Mouse (Mus musculus) right cerebral cortex, postnatal 36 days (tissue): ENCODE data around the gene Trim2.

Experiments
- DNase-seq, 2 experiments: peaks; one replicate each; pipeline ENCODE4 v3.0.0; 2022; ENCODE audit warnings: low spot score in 2 of 2, mixed read lengths in 1 of 2

Trim2 gene

DNA sequence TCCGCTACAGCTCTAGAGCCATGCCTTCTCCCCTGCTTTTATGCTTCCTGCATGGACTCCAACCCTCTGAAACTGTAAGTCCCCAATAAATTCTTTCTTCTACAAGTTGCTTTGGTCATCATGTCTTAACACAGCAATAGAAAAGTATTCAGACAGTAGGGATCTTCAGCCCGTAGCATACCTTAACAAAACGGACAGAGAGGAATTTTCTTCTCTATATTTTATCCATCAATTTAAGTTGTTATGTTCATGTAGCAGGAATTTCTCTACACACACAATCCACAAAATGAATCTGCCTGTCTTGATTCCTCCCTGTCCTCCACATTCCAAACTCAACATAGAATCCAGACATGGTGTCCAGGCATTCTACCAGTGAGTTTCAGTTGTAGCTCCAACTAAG is at the start of gene Trim2:
Gene Trim2, minus strand, starts transcription at position 101 of the 400 bp plus-strand sequence.
- DNase-seq: no peak

DNA sequence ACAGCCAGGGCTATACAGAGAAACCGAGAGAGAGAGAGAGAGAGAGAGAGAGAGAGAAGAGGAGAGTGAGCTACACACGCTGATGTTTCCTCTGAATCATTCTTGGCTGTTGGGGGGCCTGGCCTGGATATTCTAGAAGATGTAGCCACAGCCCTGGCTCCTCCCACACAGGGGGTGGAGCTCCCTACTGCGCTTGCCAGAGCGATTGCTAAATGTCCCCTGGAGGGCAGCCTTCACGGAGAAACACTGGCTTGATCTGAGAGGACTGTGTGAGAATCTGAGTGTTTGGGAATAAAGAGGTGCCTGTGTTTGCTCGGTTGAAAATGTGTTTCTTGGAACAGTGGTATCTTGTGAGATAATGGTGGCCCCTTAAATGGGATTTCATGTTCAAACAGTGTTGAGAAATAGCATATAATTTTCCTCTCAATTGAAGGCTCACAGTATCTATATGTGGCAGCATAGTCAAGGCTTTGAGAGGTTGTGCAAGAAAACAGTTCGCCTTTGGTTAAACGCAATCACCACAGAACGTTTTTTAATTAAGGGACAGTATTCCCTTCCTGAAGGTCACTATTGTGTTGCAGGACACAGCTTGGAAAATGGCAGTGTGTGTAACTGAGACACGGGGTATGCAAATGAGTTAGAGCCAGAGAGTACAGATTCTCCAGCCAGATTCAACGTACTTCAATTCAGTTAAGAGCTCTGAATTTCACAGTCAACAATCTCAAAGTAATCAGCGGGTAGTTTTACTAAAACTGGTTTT is 49.4 kb upstream of the Trim2 start:
- peak; percentile 10 to 21 for DNase-seq

DNA sequence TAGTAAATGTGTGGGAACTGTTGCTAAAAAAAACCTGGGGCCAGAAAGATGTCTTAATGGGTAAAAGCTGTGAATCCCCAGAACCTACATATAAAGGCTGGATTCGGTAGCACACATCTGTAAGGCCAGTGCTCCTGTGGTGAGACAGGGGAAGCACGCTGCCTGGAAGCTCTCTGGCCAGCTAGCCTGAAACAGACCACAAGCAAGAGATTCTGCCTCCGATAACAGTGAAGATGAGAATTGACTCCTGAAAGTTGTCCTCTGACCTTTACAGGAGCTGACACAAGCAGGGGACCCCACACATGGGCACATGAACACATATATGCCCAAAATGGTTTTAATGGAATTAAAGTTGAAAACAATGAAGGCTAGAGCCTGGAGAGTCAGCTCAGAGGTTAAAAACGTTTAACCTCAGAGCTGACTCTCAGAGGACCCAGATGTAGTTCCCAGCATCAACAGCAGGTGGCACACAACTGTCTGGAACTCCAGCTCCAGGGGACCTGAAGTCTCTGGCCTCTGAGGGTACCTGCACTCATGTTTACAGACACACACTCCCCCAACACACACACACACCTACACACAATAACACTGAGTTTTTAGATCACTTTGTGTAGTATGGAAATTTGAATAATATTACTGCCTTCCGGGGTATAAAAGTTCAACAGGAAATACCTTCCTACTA is 45.8 kb upstream of the Trim2 start:
- DNase-seq: peak in 1 of 2 experiments; percentile 25

DNA sequence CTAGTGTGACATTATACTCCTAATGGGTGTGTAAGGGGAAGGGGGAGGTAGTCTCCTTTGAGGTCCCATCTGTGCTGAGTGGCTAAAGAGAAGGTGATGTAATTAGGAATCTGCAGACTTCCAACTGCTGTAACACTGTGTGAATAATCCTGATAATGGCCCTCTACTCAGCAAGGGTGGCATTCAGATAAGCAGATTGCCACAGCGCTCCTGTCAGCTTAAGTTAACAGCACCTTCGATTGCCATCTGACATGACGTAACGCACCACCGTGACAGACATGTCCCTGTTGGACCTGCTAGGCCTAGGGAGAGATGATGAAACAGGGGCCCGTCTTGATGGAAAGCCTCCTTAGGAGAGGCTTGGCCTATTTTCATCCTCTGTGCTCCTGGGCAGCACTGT is 43.6 kb upstream of the Trim2 start:
- DNase-seq: no peak

DNA sequence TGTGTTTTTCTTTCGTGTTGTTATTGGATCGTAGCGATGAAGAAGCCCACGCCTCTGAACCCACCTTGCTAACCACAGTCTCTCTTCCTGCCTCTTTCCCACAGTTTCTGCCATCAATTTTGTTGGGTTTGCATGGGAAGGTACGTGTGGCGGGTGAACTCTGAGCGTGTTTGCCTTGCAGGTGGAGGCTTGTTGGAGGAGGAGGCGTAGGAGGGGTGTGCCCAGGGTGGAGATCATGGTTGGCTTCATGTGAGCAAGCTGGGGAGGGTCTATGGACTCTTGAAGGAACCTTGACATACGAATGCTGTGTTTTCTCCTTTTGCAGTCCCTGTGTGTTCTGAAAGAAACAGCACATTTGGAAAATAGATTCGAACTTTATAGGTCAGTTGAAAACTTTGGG is 43.1 kb upstream of the Trim2 start:
- DNase-seq: no peak

DNA sequence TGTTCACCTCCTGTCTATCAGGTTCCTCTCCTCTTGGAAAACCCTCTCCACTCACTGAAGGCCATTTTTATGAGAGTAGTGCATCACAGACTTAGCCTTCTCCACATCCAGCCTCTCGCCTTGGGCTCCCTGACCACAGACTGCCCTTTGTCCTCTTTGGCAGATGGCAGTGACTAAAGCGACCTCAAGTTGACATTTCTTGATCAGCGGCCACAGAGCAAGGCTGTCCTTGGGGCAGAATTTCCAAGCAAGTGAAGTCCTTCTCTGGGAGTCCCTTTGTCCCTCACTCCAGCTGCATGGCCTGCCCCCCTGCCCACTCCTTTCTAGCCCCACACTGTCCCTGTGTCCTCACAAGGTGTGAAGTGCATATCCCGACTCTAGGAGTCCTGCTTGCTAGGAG is 40.7 kb upstream of the Trim2 start:
- no peak for DNase-seq

DNA sequence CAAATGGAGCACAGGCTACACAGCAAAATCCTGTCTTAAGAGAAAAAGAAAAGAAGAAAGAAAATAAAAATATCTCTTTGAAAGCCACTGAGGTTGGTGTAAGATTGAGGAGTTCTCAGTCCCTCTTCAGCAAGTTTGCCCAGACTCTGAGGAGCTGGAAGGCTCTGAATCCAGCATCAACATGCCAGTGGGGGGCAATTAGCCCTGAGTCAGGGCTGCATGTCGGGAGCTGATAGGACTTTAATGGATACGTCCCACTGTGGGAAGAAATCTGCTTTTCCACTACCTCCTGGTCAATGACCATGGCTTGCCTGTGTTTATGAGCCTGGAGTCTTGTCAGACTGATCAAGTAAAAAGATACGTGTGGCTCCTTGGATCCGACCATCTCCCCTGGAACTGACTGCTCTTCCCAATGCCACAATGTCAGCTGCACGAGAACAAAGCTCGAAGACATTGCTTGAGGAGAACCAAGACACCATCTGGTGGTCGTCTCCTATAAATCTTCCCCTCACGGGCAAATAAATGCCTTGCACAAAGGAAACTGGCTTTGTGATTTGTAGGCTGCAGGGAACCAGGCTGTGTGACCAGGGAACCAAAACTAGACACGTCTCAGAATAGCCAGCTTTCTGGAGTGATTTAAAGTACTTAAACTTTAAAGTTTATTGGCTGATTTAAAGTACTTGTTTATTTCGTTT is 39.9 kb upstream of the Trim2 start:
- no peak for DNase-seq

DNA sequence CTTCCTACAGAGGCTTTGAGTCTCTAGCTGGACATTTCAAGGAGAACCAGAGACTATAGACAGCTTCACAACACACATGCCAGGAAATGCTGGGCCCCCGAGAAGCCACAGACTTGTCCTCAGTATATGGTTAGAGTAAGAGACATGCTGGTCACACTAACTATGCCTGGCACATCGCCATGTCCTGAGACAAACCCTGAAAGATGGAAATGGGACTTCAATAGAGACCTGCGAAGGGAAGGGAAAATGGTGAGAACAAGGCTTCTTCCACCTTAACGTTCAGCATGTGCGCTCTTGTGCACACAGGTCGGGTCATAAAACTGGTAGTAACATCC is 38.9 kb upstream of the Trim2 start:
- DNase-seq: no peak

DNA sequence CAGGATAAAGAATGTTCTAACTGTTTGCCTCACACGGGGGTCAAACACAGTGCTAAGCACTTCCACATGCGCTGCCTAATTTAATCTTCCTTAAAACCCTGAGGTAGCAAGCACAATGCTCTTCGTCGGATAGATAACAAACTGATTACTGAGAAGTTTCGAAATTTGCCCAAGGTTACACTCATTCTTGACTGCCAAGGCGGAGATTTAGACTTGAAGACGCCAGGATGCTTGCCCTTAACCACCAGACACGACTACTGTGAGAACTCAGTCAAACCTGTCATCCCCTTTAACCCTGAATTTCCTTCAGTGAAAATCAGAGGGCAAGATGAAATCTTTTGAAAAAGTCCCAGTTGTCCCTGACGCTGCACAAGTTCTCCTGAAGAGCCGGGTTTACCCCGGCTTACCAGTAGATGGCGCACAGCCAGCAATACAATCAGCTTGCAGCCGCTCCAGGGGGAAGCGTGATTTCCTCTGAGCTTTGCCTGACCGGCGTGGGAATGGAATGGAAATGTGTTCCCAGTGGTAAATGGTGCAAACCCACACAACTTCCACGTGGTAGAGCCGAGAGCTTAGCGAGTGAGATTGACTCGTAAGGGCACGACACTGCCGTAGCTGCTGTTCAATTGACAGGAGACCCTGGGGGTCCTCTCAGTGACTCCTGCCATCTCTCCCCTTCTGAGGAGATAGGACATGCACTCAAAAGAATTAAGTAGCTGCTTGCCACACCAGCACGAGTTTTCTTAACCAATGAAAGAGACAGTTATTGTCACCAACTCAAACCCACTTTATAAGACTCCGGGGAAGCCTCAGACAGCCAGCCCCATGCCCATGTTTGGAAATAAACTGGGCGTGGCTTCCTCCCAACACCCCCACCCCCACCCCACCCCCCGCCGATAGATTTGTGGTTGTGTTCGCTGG is 38.3 kb upstream of the Trim2 start:
- DNase-seq: peak; percentile 73 to 82

DNA sequence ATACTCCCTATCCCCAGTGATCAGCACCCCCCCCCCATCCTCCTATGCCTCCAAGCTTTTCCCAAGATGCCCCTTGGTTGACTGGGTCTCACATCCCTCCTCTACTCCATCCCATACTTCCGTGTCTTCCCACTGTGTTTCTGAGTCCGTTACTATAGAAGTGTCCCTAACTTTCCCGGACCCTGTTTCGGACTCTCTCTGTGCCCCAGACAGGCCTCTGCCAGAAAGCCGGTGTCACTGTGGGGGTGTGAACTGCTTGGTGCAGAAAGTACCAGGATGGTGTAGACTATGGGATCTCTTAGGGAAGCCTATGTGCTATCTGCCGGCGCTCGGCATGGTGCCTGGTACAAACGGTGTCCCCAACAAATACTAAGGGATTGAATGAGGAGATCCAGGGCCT is 36.4 kb upstream of the Trim2 start:
- DNase-seq: no peak

DNA sequence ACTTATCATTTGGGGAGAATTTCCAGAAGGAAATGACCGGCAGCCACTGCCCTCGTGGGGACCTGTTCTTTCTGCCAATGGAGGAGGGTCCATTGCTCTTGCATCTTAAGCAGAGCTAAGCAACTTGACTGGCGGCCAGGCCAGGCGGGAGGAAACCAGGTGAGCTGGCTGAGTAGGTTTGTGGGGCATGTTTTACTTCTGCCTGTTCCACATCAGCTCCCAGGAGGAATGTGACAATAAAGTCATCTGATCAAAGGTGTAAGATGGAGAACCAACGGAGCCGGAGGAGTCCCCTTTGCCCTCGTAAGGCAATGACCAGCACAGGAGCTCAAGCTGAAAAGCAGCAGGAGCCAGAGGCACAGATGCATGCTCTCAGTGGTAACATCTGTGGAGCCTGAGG is 35.1 kb upstream of the Trim2 start:
- no peak for DNase-seq

DNA sequence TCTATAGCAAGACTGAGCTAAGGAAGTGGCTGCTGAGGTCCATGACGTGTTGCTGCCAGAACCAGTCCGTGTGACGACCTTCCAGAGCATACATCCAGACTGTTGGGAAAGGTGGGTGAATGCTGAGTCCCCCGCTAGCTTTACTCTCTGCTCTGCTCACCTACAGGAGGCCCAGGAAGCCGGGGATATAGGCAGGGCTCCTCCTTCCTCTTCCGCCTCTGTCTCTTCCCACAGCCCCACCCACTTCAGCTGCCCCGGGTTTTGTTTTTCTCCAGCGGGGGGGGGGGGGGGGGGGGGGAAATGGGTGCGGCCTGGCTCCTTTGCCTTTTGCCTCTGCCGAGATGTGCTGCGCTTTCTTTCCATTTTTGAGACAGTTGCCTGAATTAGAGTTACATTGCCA is 30.9 kb upstream of the Trim2 start:
- no peak for DNase-seq

DNA sequence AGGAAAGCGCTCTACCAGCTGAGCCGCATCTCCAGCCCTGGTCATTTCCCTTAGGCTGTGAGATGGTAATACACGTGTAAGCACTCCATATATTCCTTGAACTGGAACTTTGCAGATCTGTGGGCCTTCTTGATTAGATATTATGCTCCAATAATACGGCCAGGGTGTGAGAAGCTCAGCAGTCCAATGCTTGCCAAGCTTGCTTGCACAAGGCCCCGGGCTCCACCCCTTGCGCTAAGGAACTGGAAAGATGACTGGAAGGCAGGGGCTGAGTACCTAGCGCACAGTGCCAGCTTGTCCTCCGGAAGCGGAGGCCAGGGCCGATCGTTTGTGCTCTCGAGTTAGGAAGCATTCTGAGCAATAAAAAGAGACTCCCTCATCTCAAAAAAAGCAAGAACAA is 29.7 kb upstream of the Trim2 start:
- DNase-seq: no peak

DNA sequence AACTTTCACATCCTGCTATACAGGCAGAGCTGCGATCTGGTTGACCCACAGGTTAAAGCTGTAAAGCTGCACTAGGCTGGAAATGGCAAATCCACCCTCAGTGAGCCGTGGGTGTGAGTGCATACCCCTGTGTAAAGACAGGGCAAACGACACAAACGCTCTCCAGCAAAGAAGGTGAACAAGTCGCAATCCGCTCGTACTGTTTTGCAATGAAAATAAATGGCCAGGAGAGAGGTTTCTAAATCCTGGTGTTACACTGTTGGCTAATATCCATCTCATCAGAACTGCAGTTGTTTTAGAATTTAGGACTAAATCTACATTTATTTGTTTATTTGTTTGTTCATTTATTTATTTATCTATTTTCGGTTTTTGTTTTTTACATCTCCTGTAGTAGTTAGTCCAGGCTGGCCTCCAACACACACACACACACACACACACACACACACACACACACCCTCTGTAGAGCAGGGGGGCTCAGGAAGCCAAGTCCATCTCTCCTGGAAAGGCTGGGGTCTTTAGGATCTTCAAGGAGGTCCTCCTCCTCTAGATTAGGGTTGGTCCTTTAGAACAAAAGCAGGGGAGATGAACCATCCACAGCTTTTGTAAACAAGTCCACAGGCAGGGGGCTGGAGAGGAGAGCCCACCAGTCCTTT is 28.9 kb upstream of the Trim2 start:
- no peak for DNase-seq

DNA sequence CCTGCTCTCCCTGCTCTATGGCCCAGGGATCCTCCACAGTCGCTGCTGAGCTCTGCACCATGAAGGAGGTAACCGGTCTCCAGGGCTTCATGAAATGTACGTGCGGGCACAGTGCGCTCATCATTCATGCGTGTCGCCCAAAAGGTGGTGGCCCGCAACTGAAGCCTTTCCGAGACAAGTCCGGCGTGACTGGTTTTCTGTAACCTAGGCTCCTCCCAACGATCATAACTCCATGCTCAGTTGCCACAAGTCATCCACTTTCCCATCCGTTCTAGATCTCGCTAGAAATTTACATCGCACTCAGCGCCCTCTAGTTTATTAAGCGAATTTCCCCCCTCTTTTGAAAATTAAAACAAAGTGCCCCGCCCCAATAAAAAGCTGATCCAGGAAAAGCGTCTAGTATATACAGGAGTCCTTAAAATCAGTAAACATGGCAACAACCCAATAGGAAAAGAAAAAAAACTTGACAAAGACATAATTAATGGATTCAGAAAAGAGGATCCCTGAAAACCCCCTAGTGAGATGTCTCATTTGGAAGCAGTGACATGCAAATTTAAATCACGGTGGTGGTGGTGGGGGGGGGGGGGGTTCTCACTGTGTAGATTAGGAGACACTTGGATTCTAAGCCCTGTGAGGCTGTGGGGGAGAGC is 28.2 kb upstream of the Trim2 start:
- DNase-seq: no peak

DNA sequence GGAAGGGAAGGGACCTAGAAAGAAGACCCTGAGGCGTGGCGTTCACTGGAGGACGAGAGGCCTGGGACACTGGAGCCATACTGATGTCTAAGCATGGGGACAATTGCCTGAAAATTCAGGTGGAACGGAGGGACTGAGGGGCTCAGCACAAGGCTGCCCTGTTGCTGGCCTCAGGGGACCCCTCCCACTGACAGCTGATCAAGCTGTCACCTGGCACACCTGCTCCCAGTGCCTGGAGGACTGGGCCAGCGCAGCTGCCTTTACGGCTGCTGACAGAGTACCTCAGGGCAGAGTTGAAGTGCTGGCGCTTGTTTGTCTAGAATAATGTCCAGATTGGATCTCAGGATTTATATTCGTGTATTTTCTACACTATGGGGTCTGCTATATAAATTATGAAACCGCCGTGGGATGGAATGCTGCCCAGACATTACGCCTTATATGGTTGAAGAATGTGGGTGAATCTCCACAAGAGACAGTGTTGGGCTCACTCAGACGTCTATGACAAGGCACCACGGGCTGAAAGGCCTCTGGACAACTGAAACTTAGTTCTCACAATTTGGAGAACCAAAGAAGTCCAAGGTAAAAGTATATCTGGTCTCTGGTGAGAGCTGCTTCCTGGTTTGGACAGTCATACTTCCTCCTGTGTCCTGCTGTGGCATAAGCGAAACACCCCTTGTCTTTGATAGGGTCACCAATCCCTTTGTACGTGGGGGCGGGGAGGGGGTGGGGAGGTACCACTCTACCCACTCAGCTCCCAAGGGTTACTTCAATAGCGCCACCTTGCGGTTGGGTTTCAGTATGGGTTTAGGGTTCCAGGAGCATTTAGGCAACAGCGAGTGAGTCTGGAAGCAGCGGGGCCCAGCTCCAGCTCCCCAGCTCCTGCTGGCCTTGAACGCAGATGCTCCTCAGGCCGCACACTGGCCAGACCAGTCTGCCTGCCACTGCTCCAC is 27.0 kb upstream of the Trim2 start:
- no peak for DNase-seq

DNA sequence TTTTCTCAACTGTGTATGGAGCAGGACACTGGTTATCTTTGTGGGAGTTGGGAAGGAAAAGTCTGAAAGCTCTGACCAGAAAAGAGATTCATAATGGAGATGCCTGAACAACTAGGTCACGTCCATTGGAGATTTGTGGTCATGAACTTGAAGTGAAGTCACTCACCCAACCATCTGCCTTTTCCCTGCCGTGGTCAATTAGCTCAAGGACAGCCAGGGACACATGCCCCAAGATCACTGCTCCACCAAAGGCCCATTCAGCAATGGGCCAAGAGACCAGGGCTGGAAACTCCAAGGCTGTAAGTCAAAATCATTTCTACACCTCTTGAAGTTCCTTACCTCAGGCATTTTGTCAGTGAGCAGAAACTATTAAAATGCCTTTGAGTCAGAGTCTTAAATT is 23.5 kb upstream of the Trim2 start:
- DNase-seq: no peak

DNA sequence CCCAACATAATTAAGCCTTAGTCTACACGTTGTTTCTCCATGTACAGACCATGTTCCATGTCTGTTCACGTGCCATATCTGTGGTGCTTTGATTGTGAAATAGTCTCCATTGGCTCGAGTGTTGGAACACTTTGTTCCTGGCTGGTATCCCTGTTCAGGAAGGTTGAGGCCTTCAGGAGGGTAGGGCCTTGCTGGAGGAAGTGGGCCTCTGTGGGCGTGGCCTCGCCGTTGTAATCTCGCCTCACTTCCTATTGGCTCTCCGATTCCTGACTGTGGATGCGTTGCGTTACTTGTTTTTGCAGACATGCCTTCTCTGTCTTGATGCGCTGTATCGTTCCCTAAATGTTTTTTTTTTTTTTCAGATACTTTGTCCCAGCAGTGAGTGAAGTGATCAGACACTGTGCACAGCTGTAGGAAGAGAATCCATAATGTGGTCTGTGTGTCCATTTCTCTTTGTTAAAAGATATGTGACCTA is 18.3 kb upstream of the Trim2 start:
- no peak for DNase-seq

DNA sequence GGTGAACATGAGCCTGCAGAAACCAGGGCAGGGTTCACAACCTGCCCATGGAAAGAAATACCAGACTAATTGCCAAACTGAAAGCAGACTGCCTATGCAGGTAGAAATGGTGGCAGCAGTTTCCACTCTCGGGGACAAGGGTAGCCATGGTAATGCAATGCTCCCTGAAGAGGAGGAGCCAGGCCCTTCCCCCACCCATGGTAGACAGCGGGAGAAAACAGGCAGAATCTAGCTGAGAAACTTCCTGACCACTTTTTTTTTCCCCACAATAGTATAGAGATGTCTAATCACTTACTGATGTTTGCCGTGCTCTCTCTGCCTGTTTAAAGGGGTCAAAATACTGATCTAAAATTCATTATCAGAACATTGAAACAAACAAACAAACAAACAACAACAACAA is 17.8 kb upstream of the Trim2 start:
- no peak for DNase-seq

DNA sequence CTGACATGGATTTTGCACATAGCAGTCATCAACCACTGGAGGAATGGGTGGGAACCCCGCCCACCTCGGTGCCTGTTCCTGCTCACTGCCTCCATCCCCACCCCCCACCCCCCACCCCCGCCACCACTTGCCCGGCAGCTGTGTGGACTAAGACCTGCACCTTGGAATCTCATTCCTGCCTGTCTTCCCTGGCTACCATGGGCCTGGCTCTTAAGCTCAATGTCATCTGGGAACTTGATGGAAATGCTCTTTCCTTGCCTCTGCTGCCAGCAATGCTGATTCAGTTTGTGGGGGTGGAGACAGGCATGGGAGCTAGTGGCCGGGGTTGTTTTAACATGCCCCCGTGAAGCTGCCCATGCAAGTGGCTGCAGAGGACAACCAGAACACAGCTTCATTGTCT is 17.3 kb upstream of the Trim2 start:
- no peak for DNase-seq
